Mouse (Mus musculus) hindbrain, embryonic 11.5 days (tissue): ENCODE data around the gene Serpina3i. TPM values are rescaled to one million over a fixed set of nuclear protein-coding genes. Genes with fewer than 3 reads are reported as not detected.

Experiments used
- polyA plus RNA-seq: library from polyadenylated mRNA; unstranded; fragments of >200 nt; fragmentation: Nextera tagmentation; extraction: Ambion mirVana; gene quantifications from 2 replicates; pipeline ENCODE4 v1.2.1, GENCODE M21; 2014

Serpina3i gene
- polyA plus RNA-seq, 1 experiment from 2014 or later, result not detected

Other genes with a start within 250 kb of the Serpina3i start
- not detected in 2 replicates for gene Serpina9, start 249.4 kb upstream of the Serpina3i start, polyA plus RNA-seq
- not detected in 2 replicates for gene Serpina12, start 218.7 kb upstream of the Serpina3i start, polyA plus RNA-seq
- not detected in 2 replicates for gene Serpina5, start 162.0 kb upstream of the Serpina3i start, polyA plus RNA-seq
- not detected in 2 replicates for gene Serpina3a, start 150.4 kb upstream of the Serpina3i start, polyA plus RNA-seq
- gene Serpina3b, start 135.1 kb upstream of the Serpina3i start, polyA plus RNA-seq, result not detected in 2 replicates
- not detected in 2 replicates for gene Serpina3c, start 109.3 kb upstream of the Serpina3i start, polyA plus RNA-seq
- gene Serpina3f, start 48.6 kb upstream of the Serpina3i start, polyA plus RNA-seq, result 0.28 and 0.37 TPM in 2 replicates
- 0.14 and 0.47 TPM in 2 replicates for gene Serpina3g, start 26.9 kb upstream of the Serpina3i start, polyA plus RNA-seq
- not detected in 2 replicates for gene Serpina3j, start 51.4 kb downstream of the Serpina3i start, polyA plus RNA-seq
- gene Serpina3k, start 75.4 kb downstream of the Serpina3i start, polyA plus RNA-seq, result not detected in 2 replicates
- not detected in 2 replicates for gene Serpina3m, start 75.4 kb downstream of the Serpina3i start, polyA plus RNA-seq
- gene Serpina3n, start 143.6 kb downstream of the Serpina3i start, polyA plus RNA-seq, result 0.08 TPM in 1 of 2 replicates, not detected in the other
- gene Gsc, start 210.2 kb downstream of the Serpina3i start, polyA plus RNA-seq, result 0.48 and 0.85 TPM in 2 replicates